Mouse (Mus musculus) granulocyte monocyte progenitor cell, adult 5-6 weeks (primary cell): ENCODE measurements around the gene Zfp91. TPM values are rescaled to one million over a fixed set of nuclear protein-coding genes. Genes with fewer than 3 reads are reported as not detected.

Experiments used
- total RNA-seq, 2 experiments: library from RNA; stranded (forward) in 1 of 2; stranded (reverse) in 1 of 2; fragments of 200-712, 200-1000 nt in 1 of 2; fragments of >200 nt in 1 of 2; fragmentation: Nextera tagmentation in 1 of 2; gene quantifications; 2 replicates each; pipeline ENCODE4 v1.2.3; 2014 to 2017

The Zfp91 gene
- total RNA-seq, 2 experiments from 2014 or later, result 61.6 to 89.3 TPM

Other genes with a start within 250 kb of the Zfp91 start
- not detected in 2 replicates for gene Gm4952, start 196.2 kb downstream of the Zfp91 start, total RNA-seq (2014; fragmentation: Nextera tagmentation)
- not detected in 2 replicates for gene Gm4952, start 196.2 kb downstream of the Zfp91 start, total RNA-seq (2017)
- gene Glyat, start 162.8 kb downstream of the Zfp91 start, total RNA-seq (2014; fragmentation: Nextera tagmentation), result not detected in 2 replicates
- not detected in 2 replicates for gene Glyat, start 162.8 kb downstream of the Zfp91 start, total RNA-seq (2017)
- not detected in 2 replicates for gene Olfr1442, start 125.7 kb downstream of the Zfp91 start, total RNA-seq (2014; fragmentation: Nextera tagmentation)
- gene Olfr1442, start 125.7 kb downstream of the Zfp91 start, total RNA-seq (2017), result not detected in 2 replicates
- gene Olfr1443, start 118.0 kb downstream of the Zfp91 start, total RNA-seq (2014; fragmentation: Nextera tagmentation), result not detected in 2 replicates
- gene Olfr1443, start 118.0 kb downstream of the Zfp91 start, total RNA-seq (2017), result not detected in 2 replicates
- not detected in 2 replicates for gene Keg1, start 100.3 kb downstream of the Zfp91 start, total RNA-seq (2014; fragmentation: Nextera tagmentation)
- not detected in 2 replicates for gene Keg1, start 100.3 kb downstream of the Zfp91 start, total RNA-seq (2017)
- gene Cntf, start 30.5 kb downstream of the Zfp91 start, total RNA-seq (2014; fragmentation: Nextera tagmentation), result 8.0 TPM in 1 of 2 replicates, not detected in the other
- gene Cntf, start 30.5 kb downstream of the Zfp91 start, total RNA-seq (2017), result 1.2 and 1.4 TPM in 2 replicates
- 7.8 and 9.9 TPM in 2 replicates for gene Lpxn, start 67 bp upstream of the Zfp91 start, total RNA-seq (2014; fragmentation: Nextera tagmentation)
- gene Lpxn, start 67 bp upstream of the Zfp91 start, total RNA-seq (2017), result 6.4 and 10.6 TPM in 2 replicates
- not detected in 2 replicates for gene Gm5244, start 50.6 kb upstream of the Zfp91 start, total RNA-seq (2014; fragmentation: Nextera tagmentation)
- not detected in 2 replicates for gene Gm5244, start 50.6 kb upstream of the Zfp91 start, total RNA-seq (2017)
- gene Olfr1444, start 61.2 kb upstream of the Zfp91 start, total RNA-seq (2014; fragmentation: Nextera tagmentation), result not detected in 2 replicates
- gene Olfr1444, start 61.2 kb upstream of the Zfp91 start, total RNA-seq (2017), result not detected in 2 replicates
- gene Olfr1445, start 87.7 kb upstream of the Zfp91 start, total RNA-seq (2014; fragmentation: Nextera tagmentation), result not detected in 2 replicates
- not detected in 2 replicates for gene Olfr1445, start 87.7 kb upstream of the Zfp91 start, total RNA-seq (2017)
- gene Olfr1446, start 97.4 kb upstream of the Zfp91 start, total RNA-seq (2014; fragmentation: Nextera tagmentation), result not detected in 2 replicates
- not detected in 2 replicates for gene Olfr1446, start 97.4 kb upstream of the Zfp91 start, total RNA-seq (2017)
- gene Olfr1447, start 107.6 kb upstream of the Zfp91 start, total RNA-seq (2014; fragmentation: Nextera tagmentation), result not detected in 2 replicates
- gene Olfr1447, start 107.6 kb upstream of the Zfp91 start, total RNA-seq (2017), result not detected in 2 replicates
- not detected in 2 replicates for gene Olfr1448, start 128.3 kb upstream of the Zfp91 start, total RNA-seq (2014; fragmentation: Nextera tagmentation)
- not detected in 2 replicates for gene Olfr1448, start 128.3 kb upstream of the Zfp91 start, total RNA-seq (2017)
- gene Olfr1449, start 134.7 kb upstream of the Zfp91 start, total RNA-seq (2014; fragmentation: Nextera tagmentation), result not detected in 2 replicates
- not detected in 2 replicates for gene Olfr1449, start 134.7 kb upstream of the Zfp91 start, total RNA-seq (2017)
- gene Olfr1450, start 154.1 kb upstream of the Zfp91 start, total RNA-seq (2014; fragmentation: Nextera tagmentation), result not detected in 2 replicates
- not detected in 2 replicates for gene Olfr1450, start 154.1 kb upstream of the Zfp91 start, total RNA-seq (2017)
- gene Olfr1451, start 198.9 kb upstream of the Zfp91 start, total RNA-seq (2014; fragmentation: Nextera tagmentation), result not detected in 2 replicates
- gene Olfr1451, start 198.9 kb upstream of the Zfp91 start, total RNA-seq (2017), result not detected in 2 replicates
- not detected in 2 replicates for gene Olfr1453, start 232.2 kb upstream of the Zfp91 start, total RNA-seq (2014; fragmentation: Nextera tagmentation)
- not detected in 2 replicates for gene Olfr1453, start 232.2 kb upstream of the Zfp91 start, total RNA-seq (2017)